In the genomic region with DNA sequence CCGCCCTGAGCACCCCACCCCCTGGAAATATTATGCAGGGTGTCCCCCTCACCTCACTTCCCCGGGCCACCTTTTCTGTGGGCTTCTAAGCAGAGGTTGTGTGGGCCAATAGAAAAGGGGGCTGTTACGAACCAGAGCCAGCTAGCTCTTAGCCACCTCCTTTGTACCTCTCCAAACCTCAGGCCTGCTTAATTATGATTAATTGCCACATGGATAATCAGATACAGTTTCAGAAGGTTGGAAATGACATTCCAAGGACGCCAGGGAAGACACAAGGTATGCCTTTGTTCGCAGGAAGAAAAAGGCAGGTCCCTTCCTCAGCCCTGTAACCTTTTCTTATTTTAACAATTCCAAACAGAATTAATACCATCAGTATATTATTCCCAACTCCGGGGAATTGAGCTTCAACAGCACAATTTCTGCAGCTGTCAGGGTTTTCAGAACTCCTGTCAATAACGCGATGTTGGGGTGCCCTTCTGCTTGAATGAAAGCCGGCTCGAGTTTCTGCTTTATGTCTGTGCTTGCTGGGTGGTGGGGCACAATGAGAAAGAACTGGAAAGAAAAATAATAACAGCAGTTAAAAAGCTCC, we compare ENCODE assay signal across 8 mouse cellular contexts.
DNase-seq lines count a peak whose midpoint lies in the region; ATAC-seq lines count a peak whose summit lies in the region.

No protein-coding gene starts in this region.

- intact Hi-C loops in heart, postnatal 10 days (cut with DNase I) = no loop called here

- H3K9me3 ChIP-seq in heart, embryonic 10.5 days = no peaks in the 10 kb centered on the region
- no peaks in the 10 kb centered on the region for H3K9me3 ChIP-seq in neural tube, embryonic 11.5 days (ENCODE audit: control insufficient read depth, low read length)
- no peaks in the 10 kb centered on the region for H3K9me3 ChIP-seq in limb, embryonic 12.5 days

- no peak for ATAC-seq in neural tube, embryonic 11.5 days (ENCODE audit: insufficient read depth, low FRiP score, low TSS enrichment)
- peak; percentile 39; the same call in 1 of the 2 replicates for ATAC-seq in limb, embryonic 12.5 days (ENCODE audit: insufficient number of reproducible peaks, insufficient read depth, low FRiP score, low TSS enrichment, low read depth)

- H3K27me3 ChIP-seq in heart, embryonic 10.5 days (ENCODE audit: insufficient read depth, poor library complexity, severe bottlenecking) = 0 out of 2 replicates have a peak, but pooled peaks cover 5% of the 10 kb centered on the region
- no peaks in the 10 kb centered on the region for H3K27me3 ChIP-seq in neural tube, embryonic 11.5 days (ENCODE audit: control insufficient read depth, insufficient read depth, low read length)
- H3K27me3 ChIP-seq in limb, embryonic 12.5 days = no peaks in the 10 kb centered on the region

- no peak for DNase-seq in heart, embryonic 10.5 days (ENCODE audit: low spot score)
- no peak for DNase-seq in heart, postnatal 10 days
- DNase-seq in neural tube, embryonic 11.5 days (ENCODE audit: low spot score) = peak; percentile 27
- no peak for DNase-seq in neural tube, embryonic 10.5 days (ENCODE audit: extremely low spot score, low spot score)
- no peak for DNase-seq in cerebellum, postnatal 25 days
- no peak for DNase-seq in adrenal gland, adult 18-20 months (ENCODE audit: low spot score in 2 of 2)
- DNase-seq in liver = no peak

- 58% methylated on average over 10 of the region's 10 CpGs for WGBS in heart, embryonic 10.5 days
- WGBS in neural tube, embryonic 11.5 days = 35% methylated on average over 10 of the region's 10 CpGs
- WGBS in limb, embryonic 12.5 days = 13% methylated on average over 10 of the region's 10 CpGs

- H3K27ac ChIP-seq in heart, embryonic 10.5 days = peak overlapping the region; percentile 29; the same call in 1 of the 2 replicates
- no peak overlapping the region for H3K27ac ChIP-seq in neural tube, embryonic 11.5 days (ENCODE audit: low read depth, low read length)
- peak overlapping the region; percentile 97 for H3K27ac ChIP-seq in limb, embryonic 12.5 days

- no peak overlapping the region for H3K9ac ChIP-seq in neural tube, embryonic 11.5 days (ENCODE audit: low read length)
- peak overlapping the region; percentile 27 for H3K9ac ChIP-seq in limb, embryonic 12.5 days (replicated peaks)

- no peak overlapping the region for H3K4me3 ChIP-seq in heart, embryonic 10.5 days
- no peak overlapping the region for H3K4me3 ChIP-seq in neural tube, embryonic 11.5 days (ENCODE audit: low read depth, low read length)
- no peak overlapping the region for H3K4me3 ChIP-seq in limb, embryonic 12.5 days (replicated peaks)

- H3K4me1 ChIP-seq in heart, embryonic 10.5 days = peaks cover 17% of the 10 kb centered on the region; the same call in 1 of the 2 replicates
- H3K4me1 ChIP-seq in neural tube, embryonic 11.5 days (ENCODE audit: control insufficient read depth, insufficient read depth, low read length) = 0 out of 2 replicates have a peak, but pooled peaks cover 4% of the 10 kb centered on the region
- H3K4me1 ChIP-seq in limb, embryonic 12.5 days (replicated peaks) = peaks cover 48% of the 10 kb centered on the region

- no peaks in the 10 kb centered on the region for H3K36me3 ChIP-seq in heart, embryonic 10.5 days
- no peaks in the 10 kb centered on the region for H3K36me3 ChIP-seq in neural tube, embryonic 11.5 days (ENCODE audit: control insufficient read depth, insufficient read depth, low read length)
- H3K36me3 ChIP-seq in limb, embryonic 12.5 days = no peaks in the 10 kb centered on the region

- H3K4me2 ChIP-seq in neural tube, embryonic 11.5 days (ENCODE audit: low read depth) = no peak overlapping the region
- peak overlapping the region; percentile 46 for H3K4me2 ChIP-seq in limb, embryonic 12.5 days
